8 mouse cellular contexts compared by ENCODE assay signal in the genomic region with DNA sequence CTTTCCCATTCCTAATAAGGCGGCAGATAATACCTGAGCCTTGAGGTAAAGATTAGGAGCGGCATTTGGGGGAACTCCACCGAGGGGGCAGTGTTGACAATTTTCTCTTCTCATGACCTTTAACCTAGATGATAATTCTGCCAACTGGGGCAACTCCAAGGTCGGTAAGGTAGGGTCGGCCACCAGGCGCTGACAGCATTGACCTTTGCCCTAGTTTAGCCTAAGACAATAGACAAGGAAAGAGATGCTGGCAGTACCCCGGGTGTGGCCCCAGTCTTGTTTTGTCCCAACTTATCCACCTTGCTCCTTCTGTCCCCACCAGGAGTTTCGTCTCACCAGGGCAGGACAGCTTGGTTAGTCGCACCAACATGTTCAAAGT. TPM values are rescaled to one million over a fixed set of nuclear protein-coding genes. Genes with fewer than 3 reads are reported as not detected.
DNase-seq lines count a peak whose midpoint lies in the region; ATAC-seq and TF ChIP-seq lines count a peak whose summit lies in the region.

No protein-coding gene starts in this region.

- H3K9me3 ChIP-seq in ES-Bruce4 (replicated peaks; ENCODE audit: control insufficient read depth, insufficient read depth, low read length, poor library complexity, severe bottlenecking), result no peaks in the 10 kb centered on the region
- no peaks in the 10 kb centered on the region for H3K9me3 ChIP-seq in forebrain, embryonic 16.5 days (ENCODE audit: control insufficient read depth, low read length)

- ATAC-seq in forebrain, embryonic 16.5 days, result no peak

- WGBS in forebrain, embryonic 16.5 days, result under 1% methylated on average over 9 of the region's 9 CpGs
- under 1% methylated on average over 9 of the region's 9 CpGs for WGBS in small intestine, adult 2 months

- H3K9ac ChIP-seq in ES-Bruce4 (ENCODE audit: low read depth, poor library complexity, severe bottlenecking), result peak overlapping the region; percentile 29
- peak overlapping the region; percentile 66 for H3K9ac ChIP-seq in forebrain, embryonic 16.5 days (replicated peaks; ENCODE audit: low read depth, low read length)

- DNase-seq in embryo, embryonic 10 days (ENCODE audit: low spot score), result peak; percentile 20
- DNase-seq in embryo, embryonic 10.5 days (ENCODE audit: low spot score), result no peak
- peak; percentile 45 for DNase-seq in liver
- no peak for DNase-seq in right cerebral cortex, postnatal 4 days
- no peak for DNase-seq in layer of hippocampus, adult 11-12 months (ENCODE audit: low spot score)

- peaks cover 7% of the 10 kb centered on the region for H3K36me3 ChIP-seq in ES-Bruce4 (ENCODE audit: control insufficient read depth, insufficient read depth, low read length, poor library complexity, severe bottlenecking)
- H3K36me3 ChIP-seq in forebrain, embryonic 16.5 days (ENCODE audit: control insufficient read depth, insufficient read depth), result peaks cover 8% of the 10 kb centered on the region
- H3K36me3 ChIP-seq in small intestine, adult 2 months (ENCODE audit: control insufficient read depth, insufficient read depth, low read length), result 0 out of 2 replicates have a peak, but pooled peaks cover 1% of the 10 kb centered on the region

- TF ChIP-seq EP300 in ES-Bruce4 (IDR thresholded peaks at IDR 0.05; ENCODE audit: insufficient read depth, low read depth, low read length), result no peak

- H3K4me3 ChIP-seq in ES-Bruce4 (ENCODE audit: low read depth, low read length), result peak overlapping the region; percentile 92
- peak overlapping the region; percentile 66 for H3K4me3 ChIP-seq in forebrain, embryonic 16.5 days (replicated peaks; ENCODE audit: low read length)
- peak overlapping the region; percentile 76 for H3K4me3 ChIP-seq in small intestine, adult 2 months (ENCODE audit: low read depth, low read length)

- peak overlapping the region; percentile 32; the same call in 1 of the 2 replicates for H3K27ac ChIP-seq in ES-Bruce4 (ENCODE audit: insufficient read depth, low read length)
- H3K27ac ChIP-seq in forebrain, embryonic 16.5 days (ENCODE audit: low read length), result peak overlapping the region; percentile 41
- peak overlapping the region; percentile 80 for H3K27ac ChIP-seq in small intestine, adult 2 months (ENCODE audit: insufficient read depth, low read depth, low read length)

- H3K4me2 ChIP-seq in forebrain, embryonic 16.5 days (ENCODE audit: low read length), result peak overlapping the region; percentile 66

- no peaks in the 10 kb centered on the region for H3K4me1 ChIP-seq in ES-Bruce4 (ENCODE audit: control insufficient read depth, insufficient read depth, low read length)
- peaks cover 11% of the 10 kb centered on the region for H3K4me1 ChIP-seq in forebrain, embryonic 16.5 days (replicated peaks; ENCODE audit: control insufficient read depth, insufficient read depth, low read length)
- H3K4me1 ChIP-seq in small intestine, adult 2 months (ENCODE audit: control insufficient read depth, insufficient read depth, insufficient read length, low read length), result peaks cover 3% of the 10 kb centered on the region

- H3K27me3 ChIP-seq in ES-Bruce4 (ENCODE audit: control insufficient read depth, insufficient read depth, low read length, poor library complexity, severe bottlenecking), result no peaks in the 10 kb centered on the region
- no peaks in the 10 kb centered on the region for H3K27me3 ChIP-seq in forebrain, embryonic 16.5 days (replicated peaks; ENCODE audit: control insufficient read depth, insufficient read depth, low read length)
- no peaks in the 10 kb centered on the region for H3K27me3 ChIP-seq in small intestine, adult 2 months (ENCODE audit: control insufficient read depth, insufficient read depth, low read length)

- no peak for TF ChIP-seq POLR2A in ES-Bruce4 (IDR thresholded peaks at IDR 0.05; ENCODE audit: insufficient read depth, low read length)
- no peak for TF ChIP-seq POLR2A in small intestine, adult 2 months (IDR thresholded peaks at IDR 0.05; ENCODE audit: low read depth, low read length)

- no peak for TF ChIP-seq CTCF in ES-Bruce4 (IDR thresholded peaks at IDR 0.05; ENCODE audit: low read depth, low read length)
- no peak for TF ChIP-seq CTCF in small intestine, adult 2 months (IDR thresholded peaks at IDR 0.05; ENCODE audit: extremely low read depth, insufficient read length, insufficient replicate concordance, low read depth, low read length)

RNA-seq across cellular contexts. Expression of a gene that starts 0.7 kb away (rescaled TPM):
- polyA plus RNA-seq in ES-Bruce4 (2011; ENCODE audit: insufficient read depth, insufficient read length, low read depth, missing spikeins), result 13.9 and 15.8 TPM in 2 replicates
- 9.9 and 11.3 TPM in 2 replicates for polyA plus RNA-seq in forebrain, embryonic 16.5 days (2015; fragmentation: Nextera tagmentation; extraction: Ambion mirVana)
- polyA plus RNA-seq in small intestine, adult 2 months (2012; rRNA removed), result 0.50 and 0.57 TPM in 2 replicates

RNA-seq across cellular contexts. Expression of a gene that starts 1.1 kb away (rescaled TPM):
- 28.7 and 30.2 TPM in 2 replicates for polyA plus RNA-seq in ES-Bruce4 (2011; ENCODE audit: insufficient read depth, insufficient read length, low read depth, missing spikeins)
- polyA plus RNA-seq in forebrain, embryonic 16.5 days (2015; fragmentation: Nextera tagmentation; extraction: Ambion mirVana), result 38.9 and 46.4 TPM in 2 replicates
- 12.9 and 75.5 TPM in 2 replicates for polyA plus RNA-seq in small intestine, adult 2 months (2012; rRNA removed)

RNA-seq across cellular contexts. Expression of a gene that starts 37.0 kb away (rescaled TPM):
- 288 and 297 TPM in 2 replicates for polyA plus RNA-seq in ES-Bruce4 (2011; ENCODE audit: insufficient read depth, insufficient read length, low read depth, missing spikeins)
- 161 and 169 TPM in 2 replicates for polyA plus RNA-seq in forebrain, embryonic 16.5 days (2015; fragmentation: Nextera tagmentation; extraction: Ambion mirVana)
- 0.50 and 0.86 TPM in 2 replicates for polyA plus RNA-seq in small intestine, adult 2 months (2012; rRNA removed)

Comparison
In these comparisons a context has a peak if more than half of its experiments do, and no peak if none do; other contexts are left out.
1. DNase-seq: peak in embryo, embryonic 10 days (single experiment) and liver (single experiment); none in embryo, embryonic 10.5 days (single experiment), right cerebral cortex, postnatal 4 days (single experiment) and layer of hippocampus, adult 11-12 months (single experiment).
2. RNA of a gene that starts 37.0 kb away (polyA plus RNA-seq): 288 to 297 TPM in ES-Bruce4 and 161 to 169 TPM in forebrain, embryonic 16.5 days; 0.50 to 0.86 TPM in small intestine, adult 2 months; every median in the first group is over 10 times any median in the second.
3. Peak in every context shown above with its lines, with median percentiles within 50 percentile points of each other: H3K27ac ChIP-seq and H3K4me3 ChIP-seq.